Mouse (Mus musculus): ENCODE data around the gene Adprm. TPM values are rescaled to one million over a fixed set of nuclear protein-coding genes. Genes with fewer than 3 reads are reported as not detected.
"Not testable (repeated sequence)": the region's sequence is repeated elsewhere in the genome, so short reads cannot be mapped to it uniquely, and the experiment has no call there.

Gene Adprm
- not detected in 2 replicates for polyA plus RNA-seq (2012; ENCODE audit: insufficient read depth, insufficient read length, low replicate concordance, missing spikeins)

- H3K4me1 ChIP-seq (ENCODE audit: control insufficient read depth, insufficient read depth, low read length): no peaks in the 10 kb centered on the region
- under 1% methylated on average over 50 of the region's 50 CpGs for WGBS
- 0 out of 2 replicates have a peak within 1 kb of the TSS, but pooled peaks have one; percentile 0 for H3K27ac ChIP-seq (ENCODE audit: insufficient read depth, low read depth, low read length)
- TF ChIP-seq CTCF (IDR thresholded peaks at IDR 0.05; ENCODE audit: insufficient read depth, low read depth, low read length) (no peak), POLR2A (IDR thresholded peaks at IDR 0.05; ENCODE audit: insufficient read depth, low read depth, low read length) (peak; percentile 71)
- H3K4me3 ChIP-seq (ENCODE audit: insufficient read depth, low read depth, low read length): peak within 1 kb of the TSS; percentile 75
Measured at GRCm38 (mm10) chr11:67052321-67052952, at the start of gene Adprm, which contains the start of gene Sco1. Gene Adprm (minus strand): TSS chr11:67052594. Gene Sco1 (plus strand): TSS chr11:67052670.

- no peak overlapping the region for H3K27ac ChIP-seq (ENCODE audit: insufficient read depth, low read depth, low read length)
- 24% methylated on average over 8 of the region's 8 CpGs for WGBS
- no peaks in the 10 kb centered on the region for H3K4me1 ChIP-seq (ENCODE audit: control insufficient read depth, insufficient read depth, low read length)
- H3K4me3 ChIP-seq (ENCODE audit: insufficient read depth, low read depth, low read length): no peak overlapping the region
- TF ChIP-seq POLR2A (IDR thresholded peaks at IDR 0.05; ENCODE audit: insufficient read depth, low read depth, low read length) (no peak), CTCF (IDR thresholded peaks at IDR 0.05; ENCODE audit: insufficient read depth, low read depth, low read length) (peak; percentile 5; the same call in 1 of the 2 replicates)
Measured at GRCm38 (mm10) chr11:67101713-67102112, 49.3 kb upstream of the Adprm start.

- Histone ChIP-seq H3K4me1 (ENCODE audit: control insufficient read depth, insufficient read depth, low read length) (no peaks in the 10 kb centered on the region), H3K27ac (ENCODE audit: insufficient read depth, low read depth, low read length) (no peak overlapping the region), H3K4me3 (ENCODE audit: insufficient read depth, low read depth, low read length) (no peak overlapping the region)
- 30% methylated on average over 6 of the region's 6 CpGs for WGBS
- no peak for TF ChIP-seq CTCF (IDR thresholded peaks at IDR 0.05; ENCODE audit: insufficient read depth, low read depth, low read length)
- no peak for TF ChIP-seq POLR2A (IDR thresholded peaks at IDR 0.05; ENCODE audit: insufficient read depth, low read depth, low read length)
Measured at GRCm38 (mm10) chr11:67100169-67100568, 47.8 kb upstream of the Adprm start.

- no peak overlapping the region for H3K27ac ChIP-seq (ENCODE audit: insufficient read depth, low read depth, low read length)
- 95% methylated on average over 16 of the region's 16 CpGs for WGBS
- no peak overlapping the region for H3K4me3 ChIP-seq (ENCODE audit: insufficient read depth, low read depth, low read length)
- TF ChIP-seq CTCF (IDR thresholded peaks at IDR 0.05; ENCODE audit: insufficient read depth, low read depth, low read length) (no peak), POLR2A (IDR thresholded peaks at IDR 0.05; ENCODE audit: insufficient read depth, low read depth, low read length) (no peak)
- H3K4me1 ChIP-seq (ENCODE audit: control insufficient read depth, insufficient read depth, low read length): no peaks in the 10 kb centered on the region
Measured at GRCm38 (mm10) chr11:67099241-67099640, 46.8 kb upstream of the Adprm start.

- WGBS: 83% methylated on average over 11 of the region's 11 CpGs
- no peak overlapping the region for H3K27ac ChIP-seq (ENCODE audit: insufficient read depth, low read depth, low read length)
- TF ChIP-seq POLR2A (IDR thresholded peaks at IDR 0.05; ENCODE audit: insufficient read depth, low read depth, low read length) (no peak), CTCF (IDR thresholded peaks at IDR 0.05; ENCODE audit: insufficient read depth, low read depth, low read length) (no peak)
Measured at GRCm38 (mm10) chr11:67098427-67098826, 46.0 kb upstream of the Adprm start.

GRCm38 (mm10) chr11:67097709-67098108, 45.3 kb upstream of the Adprm start:
- Histone ChIP-seq H3K27ac (ENCODE audit: insufficient read depth, low read depth, low read length) (no peak overlapping the region), H3K4me3 (ENCODE audit: insufficient read depth, low read depth, low read length) (no peak overlapping the region), H3K4me1 (ENCODE audit: control insufficient read depth, insufficient read depth, low read length) (no peaks in the 10 kb centered on the region)
- TF ChIP-seq POLR2A (IDR thresholded peaks at IDR 0.05; ENCODE audit: insufficient read depth, low read depth, low read length): no peak
- no peak for TF ChIP-seq CTCF (IDR thresholded peaks at IDR 0.05; ENCODE audit: insufficient read depth, low read depth, low read length)
- 94% methylated on average over 10 of the region's 10 CpGs for WGBS

More at GRCm38 (mm10) chr11:67098427-67098826, 46.0 kb upstream of the Adprm start:
- no peaks in the 10 kb centered on the region for H3K4me1 ChIP-seq (ENCODE audit: control insufficient read depth, insufficient read depth, low read length)
- no peak overlapping the region for H3K4me3 ChIP-seq (ENCODE audit: insufficient read depth, low read depth, low read length)

- no peak for TF ChIP-seq POLR2A (IDR thresholded peaks at IDR 0.05; ENCODE audit: insufficient read depth, low read depth, low read length)
- TF ChIP-seq CTCF (IDR thresholded peaks at IDR 0.05; ENCODE audit: insufficient read depth, low read depth, low read length): no peak
- Histone ChIP-seq H3K4me1 (ENCODE audit: control insufficient read depth, insufficient read depth, low read length) (no peaks in the 10 kb centered on the region), H3K27ac (ENCODE audit: insufficient read depth, low read depth, low read length) (no peak overlapping the region), H3K4me3 (ENCODE audit: insufficient read depth, low read depth, low read length) (no peak overlapping the region)
- 84% methylated on average over 29 of the region's 29 CpGs for WGBS
Measured at GRCm38 (mm10) chr11:67094470-67094869, 42.1 kb upstream of the Adprm start.

GRCm38 (mm10) chr11:67093652-67094051, 41.3 kb upstream of the Adprm start:
- WGBS: 99% methylated on average over 5 of the region's 5 CpGs
- H3K4me3 ChIP-seq (ENCODE audit: insufficient read depth, low read depth, low read length): no peak overlapping the region
- no peaks in the 10 kb centered on the region for H3K4me1 ChIP-seq (ENCODE audit: control insufficient read depth, insufficient read depth, low read length)
- H3K27ac ChIP-seq (ENCODE audit: insufficient read depth, low read depth, low read length): no peak overlapping the region
- TF ChIP-seq CTCF (IDR thresholded peaks at IDR 0.05; ENCODE audit: insufficient read depth, low read depth, low read length): no peak
- TF ChIP-seq POLR2A (IDR thresholded peaks at IDR 0.05; ENCODE audit: insufficient read depth, low read depth, low read length): no peak

GRCm38 (mm10) chr11:67093201-67093600, 40.8 kb upstream of the Adprm start:
- no peak overlapping the region for H3K4me3 ChIP-seq (ENCODE audit: insufficient read depth, low read depth, low read length)
- H3K4me1 ChIP-seq (ENCODE audit: control insufficient read depth, insufficient read depth, low read length): no peaks in the 10 kb centered on the region
- TF ChIP-seq POLR2A (IDR thresholded peaks at IDR 0.05; ENCODE audit: insufficient read depth, low read depth, low read length): no peak
- H3K27ac ChIP-seq (ENCODE audit: insufficient read depth, low read depth, low read length): no peak overlapping the region
- 78% methylated on average over 9 of the region's 9 CpGs for WGBS

- not testable (repeated sequence) for H3K27ac ChIP-seq (ENCODE audit: insufficient read depth, low read depth, low read length); H3K4me1 ChIP-seq (ENCODE audit: control insufficient read depth, insufficient read depth, low read length); H3K4me3 ChIP-seq (ENCODE audit: insufficient read depth, low read depth, low read length)
- WGBS: 90% methylated on average over 11 of the region's 12 CpGs
Measured at GRCm38 (mm10) chr11:67092354-67092753, 40.0 kb upstream of the Adprm start.
